Mouse (Mus musculus) hindbrain, embryonic 15.5 days (tissue): ENCODE measurements around the gene Snx32. TPM values are rescaled to one million over a fixed set of nuclear protein-coding genes. Genes with fewer than 3 reads are reported as not detected.
A peak's percentile ranks its signal among the peaks of the same experiment; 100 is the strongest.

ENCODE experiments used
- ATAC-seq: fragments of 200-750 bp; cut with Nextera tagmentation; 2 replicates; pipeline ENCODE4 v1.8.0; 2017; ENCODE audit warnings: low read depth, moderate number of reproducible peaks, moderate TSS enrichment; ENCODE audit not compliant: low FRiP score
- H3K27ac ChIP-seq: fragments of 300-500 bp; sonication (generic); replicated peaks from 2 replicates; pipeline ENCODE4 v1.5.1; 2015; ENCODE audit warnings: mild to moderate bottlenecking, inconsistent platforms
- H3K27me3 ChIP-seq: fragments of 300-500 bp; sonication (generic); 2 replicates; pipeline ENCODE4 v1.6.1; 2015; ENCODE audit warnings: control low read depth, inconsistent platforms
- H3K36me3 ChIP-seq: fragments of 300-500 bp; sonication (generic); 2 replicates; pipeline ENCODE4 v1.6.1; 2015; ENCODE audit warnings: control low read depth, inconsistent platforms
- H3K4me1 ChIP-seq: fragments of 300-500 bp; sonication (generic); replicated peaks from 2 replicates; pipeline ENCODE4 v1.6.1; 2015; ENCODE audit warnings: control low read depth, inconsistent platforms
- H3K4me2 ChIP-seq: fragments of 300-500 bp; sonication (generic); 2 replicates; pipeline ENCODE4 v1.6.1; 2015; ENCODE audit warnings: moderate library complexity, mild to moderate bottlenecking, inconsistent platforms
- H3K4me3 ChIP-seq: fragments of 300-500 bp; sonication (generic); 2 replicates; pipeline ENCODE4 v1.5.1; 2015; ENCODE audit warnings: mild to moderate bottlenecking, inconsistent platforms
- H3K9ac ChIP-seq: fragments of 300-500 bp; sonication (generic); 2 replicates; pipeline ENCODE4 v1.6.1; 2015; ENCODE audit warnings: inconsistent platforms
- H3K9me3 ChIP-seq: fragments of 300-500 bp; sonication (generic); 2 replicates; pipeline ENCODE4 v1.6.1; 2016; ENCODE audit warnings: control low read depth, inconsistent platforms
- WGBS: fragments of 180-500 bp; shearing (Covaris S2); methylation state at CpG from one replicate; pipeline ENCODE4 v1.1.7; 2015; 5-methylcytosine and 5-hydroxymethylcytosine counted together
- polyA plus RNA-seq: library from polyadenylated mRNA; unstranded; fragments of >200 nt; fragmentation: Nextera tagmentation; extraction: Ambion mirVana; gene quantifications from 2 replicates; pipeline ENCODE4 v1.2.1, GENCODE M21; 2015

Gene Snx32
- polyA plus RNA-seq, 1 experiment from 2014 or later: 99.8 TPM

DNA sequence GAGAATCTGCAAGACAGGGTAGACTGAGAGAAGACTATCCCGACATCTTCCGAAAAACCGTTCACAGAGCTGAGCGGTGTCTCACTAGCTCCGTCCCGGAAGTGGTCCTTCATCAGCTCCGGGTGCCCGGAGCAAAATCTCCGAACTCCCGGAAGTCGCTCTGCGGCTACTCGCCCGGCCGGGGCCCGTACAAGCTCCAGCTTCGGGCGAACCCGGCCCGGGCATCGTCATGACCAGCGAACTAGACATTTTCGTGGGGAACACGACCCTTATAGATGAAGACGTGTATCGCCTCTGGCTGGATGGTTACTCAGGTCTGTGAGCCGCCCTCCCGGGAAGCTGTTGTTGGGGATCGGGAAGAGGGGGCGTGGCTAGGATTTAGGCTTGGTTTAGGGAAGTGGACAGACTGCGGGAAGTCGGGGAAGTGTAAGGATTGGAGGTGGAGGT lies 49.9 kb downstream of the Snx32 start, which contains the start of gene Fibp:
TSS of gene Fibp (plus strand) at position 151 of the 447 bp plus-strand sequence.
- peaks cover 54% of the 10 kb centered on the region for H3K4me1 ChIP-seq
- no peaks in the 10 kb centered on the region for H3K9me3 ChIP-seq
- H3K9ac ChIP-seq: peak within 1 kb of the TSS; percentile 79
- no peaks in the 10 kb centered on the region; the same call in 1 of the 2 replicates for H3K27me3 ChIP-seq
- peak within 1 kb of the TSS; percentile 82 for H3K4me3 ChIP-seq
- ATAC-seq: peak; percentile 65
- WGBS: under 1% methylated on average over 32 of the region's 32 CpGs
- H3K36me3 ChIP-seq: peaks cover 20% of the 10 kb centered on the region
- H3K27ac ChIP-seq: peak within 1 kb of the TSS; percentile 82
- H3K4me2 ChIP-seq: peak within 1 kb of the TSS; percentile 95

DNA sequence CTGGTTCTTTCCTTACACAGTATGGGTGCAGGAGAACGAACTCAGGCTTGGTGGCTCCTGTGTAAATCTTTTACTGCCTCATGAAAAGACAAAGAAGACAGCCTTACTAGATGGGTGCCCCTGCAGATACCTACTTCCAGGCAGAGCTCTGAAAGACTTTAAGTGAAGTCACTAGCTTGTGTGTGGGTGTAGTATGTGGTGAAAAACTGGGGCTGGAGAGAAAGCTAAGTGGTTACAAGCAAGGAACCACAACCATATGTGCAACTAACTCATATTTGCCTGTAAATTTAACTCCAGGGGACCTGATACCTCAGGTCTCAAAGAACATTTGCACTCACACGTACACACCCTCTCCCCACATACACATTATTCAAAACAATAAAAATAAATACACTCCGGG lies 50.4 kb downstream of the Snx32 start:
- peak overlapping the region; percentile 79 for H3K9ac ChIP-seq
- WGBS: 26% methylated on average over 3 of the region's 3 CpGs
- H3K36me3 ChIP-seq: peaks cover 14% of the 10 kb centered on the region
- ATAC-seq: no peak
- peak overlapping the region; percentile 82 for H3K4me3 ChIP-seq
- peaks cover 60% of the 10 kb centered on the region for H3K4me1 ChIP-seq
- peak overlapping the region; percentile 95 for H3K4me2 ChIP-seq
- H3K27ac ChIP-seq: peak overlapping the region; percentile 82
- H3K9me3 ChIP-seq: no peaks in the 10 kb centered on the region
- H3K27me3 ChIP-seq: no peaks in the 10 kb centered on the region; the same call in 1 of the 2 replicates

GRCm38 (mm10) chr19:5459019-5459418 lies 51.3 kb downstream of the Snx32 start:
- peaks cover 57% of the 10 kb centered on the region for H3K4me1 ChIP-seq
- peaks cover 12% of the 10 kb centered on the region for H3K36me3 ChIP-seq
- no peak for ATAC-seq
- 70% methylated on average over 7 of the region's 7 CpGs for WGBS
- no peak overlapping the region for H3K9ac ChIP-seq
- no peaks in the 10 kb centered on the region for H3K9me3 ChIP-seq
- no peak overlapping the region for H3K4me2 ChIP-seq
- no peaks in the 10 kb centered on the region; the same call in 1 of the 2 replicates for H3K27me3 ChIP-seq
- no peak overlapping the region for H3K4me3 ChIP-seq
- H3K27ac ChIP-seq: no peak overlapping the region

DNA sequence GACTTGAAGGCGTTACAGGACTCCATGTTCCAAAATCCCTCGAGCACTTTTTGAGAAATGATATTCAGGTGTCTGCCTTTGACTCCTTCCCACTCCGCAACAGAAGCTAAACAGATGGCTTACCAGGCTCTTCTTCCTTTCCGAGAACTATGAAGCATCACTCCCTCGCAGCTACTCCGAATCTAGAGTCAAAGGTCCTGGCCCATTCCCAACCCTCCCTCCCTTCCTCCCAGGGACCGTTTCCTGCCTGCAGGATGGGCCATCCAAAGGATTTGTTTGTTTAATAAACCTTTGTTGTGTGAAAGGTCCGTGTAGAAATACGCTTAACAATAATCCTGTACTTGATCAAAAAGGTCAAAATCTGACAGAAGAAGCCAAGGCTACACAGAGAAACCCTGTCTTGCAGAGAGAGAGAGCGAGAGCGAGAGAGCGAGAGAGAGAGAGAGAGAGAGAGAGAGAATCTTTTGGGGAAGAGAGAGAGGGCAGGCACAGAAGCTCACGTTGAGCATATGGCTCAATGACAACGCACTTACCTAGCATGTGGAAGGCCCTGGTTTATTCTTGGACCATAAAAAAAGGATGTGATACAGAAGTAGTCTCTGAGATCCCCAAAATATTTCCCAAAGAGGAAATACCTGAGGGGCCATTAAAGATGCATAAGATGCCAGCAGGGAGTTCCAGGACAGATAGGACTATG lies 52.4 kb downstream of the Snx32 start, which contains the start of gene Ccdc85b:
TSS of gene Ccdc85b (minus strand) at position 149 of the 697 bp plus-strand sequence.
- no peak; the same call in 1 of the 2 replicates for ATAC-seq
- WGBS: 17% methylated on average over 14 of the region's 14 CpGs
- no peaks in the 10 kb centered on the region; the same call in 1 of the 2 replicates for H3K27me3 ChIP-seq
- peaks cover 52% of the 10 kb centered on the region for H3K4me1 ChIP-seq
- no peaks in the 10 kb centered on the region for H3K9me3 ChIP-seq
- peak within 1 kb of the TSS; percentile 84 for H3K4me2 ChIP-seq
- peak within 1 kb of the TSS; percentile 89 for H3K9ac ChIP-seq
- peak within 1 kb of the TSS; percentile 81 for H3K4me3 ChIP-seq
- peak within 1 kb of the TSS; percentile 97 for H3K27ac ChIP-seq
- peaks cover 7% of the 10 kb centered on the region for H3K36me3 ChIP-seq

GRCm38 (mm10) chr19:5456922-5457745 lies 53.2 kb downstream of the Snx32 start:
- Histone ChIP-seq H3K27me3 (no peaks in the 10 kb centered on the region; the same call in 1 of the 2 replicates), H3K36me3 (no peaks in the 10 kb centered on the region), H3K4me1 (peaks cover 52% of the 10 kb centered on the region), H3K9ac (peak overlapping the region; percentile 89), H3K9me3 (no peaks in the 10 kb centered on the region), H3K4me3 (peak overlapping the region; percentile 81), H3K27ac (peak overlapping the region; percentile 97), H3K4me2 (peak overlapping the region; percentile 84)
- peak; percentile 93 for ATAC-seq
- under 1% methylated on average over 69 of the region's 70 CpGs for whole genome bisulfite sequencing

- Histone ChIP-seq H3K27ac (peak overlapping the region; percentile 97), H3K4me3 (peak overlapping the region; percentile 81), H3K27me3 (peaks cover 4% of the 10 kb centered on the region), H3K36me3 (no peaks in the 10 kb centered on the region), H3K9me3 (no peaks in the 10 kb centered on the region), H3K9ac (peak overlapping the region; percentile 89), H3K4me2 (peak overlapping the region; percentile 84), H3K4me1 (peaks cover 45% of the 10 kb centered on the region)
- 6% methylated on average over 26 of the region's 26 CpGs for WGBS
- no peak; the same call in 1 of the 2 replicates for ATAC-seq
Measured at GRCm38 (mm10) chr19:5456241-5456921, 54.0 kb downstream of the Snx32 start.

DNA sequence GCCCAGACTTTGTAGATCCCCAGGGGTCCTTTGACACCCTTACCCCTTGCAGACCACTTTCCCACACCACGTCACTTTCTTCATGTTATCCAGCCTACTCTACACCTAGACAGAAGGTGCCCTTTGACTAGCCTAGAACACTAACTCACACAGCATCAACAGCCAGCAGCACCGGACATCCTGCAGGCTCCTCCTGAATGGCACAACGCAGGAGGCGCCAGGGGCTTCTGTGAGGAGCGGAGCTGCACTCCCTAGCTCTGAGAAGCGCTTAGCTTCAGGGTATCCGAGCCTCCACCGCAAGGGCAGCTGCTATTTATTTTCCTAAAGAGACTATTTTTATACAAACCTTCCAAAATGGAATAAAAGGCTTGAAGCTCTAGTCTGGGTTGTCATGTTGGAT lies 54.8 kb downstream of the Snx32 start:
- no peaks in the 10 kb centered on the region for H3K36me3 ChIP-seq
- H3K9ac ChIP-seq: peak overlapping the region; percentile 89
- peak overlapping the region; percentile 84 for H3K4me2 ChIP-seq
- H3K4me3 ChIP-seq: peak overlapping the region; percentile 81
- ATAC-seq: no peak
- 52% methylated on average over 8 of the region's 8 CpGs for WGBS
- H3K27me3 ChIP-seq: peaks cover 9% of the 10 kb centered on the region
- H3K27ac ChIP-seq: 0 out of 2 replicates have a peak overlapping the region, but pooled peaks have one; percentile 6
- peaks cover 39% of the 10 kb centered on the region for H3K4me1 ChIP-seq
- H3K9me3 ChIP-seq: no peaks in the 10 kb centered on the region

- H3K36me3 ChIP-seq: no peaks in the 10 kb centered on the region
- peaks cover 37% of the 10 kb centered on the region for H3K4me1 ChIP-seq
- H3K4me2 ChIP-seq: peak overlapping the region; percentile 84
- peak overlapping the region; percentile 89; the same call in 1 of the 2 replicates for H3K9ac ChIP-seq
- H3K27ac ChIP-seq: 0 out of 2 replicates have a peak overlapping the region, but pooled peaks have one; percentile 6
- no peaks in the 10 kb centered on the region for H3K9me3 ChIP-seq
- peak overlapping the region; percentile 81; the same call in 1 of the 2 replicates for H3K4me3 ChIP-seq
- WGBS: 83% methylated on average over 12 of the region's 12 CpGs
- ATAC-seq: no peak
- H3K27me3 ChIP-seq: peaks cover 14% of the 10 kb centered on the region
Measured at GRCm38 (mm10) chr19:5455037-5455436, 55.3 kb downstream of the Snx32 start.

DNA sequence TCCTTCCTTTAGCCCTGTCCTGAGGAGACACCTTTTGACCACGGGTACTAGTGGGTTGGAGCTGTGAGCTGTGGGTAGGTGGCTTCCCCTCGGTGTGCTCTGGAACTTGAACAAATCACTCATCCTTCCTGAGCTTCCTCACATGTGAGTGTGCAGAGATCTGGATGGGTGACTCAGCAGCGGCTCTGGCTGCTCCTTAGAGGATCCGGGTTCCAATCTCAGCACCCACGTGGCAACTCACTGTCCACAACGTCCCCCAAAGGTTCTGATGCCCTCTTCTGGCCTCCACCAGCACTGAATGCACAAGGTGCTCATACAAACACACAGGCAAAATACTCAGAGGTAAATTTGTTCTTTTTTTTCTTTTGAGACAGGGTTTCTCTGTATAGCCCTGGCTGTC lies 58.6 kb downstream of the Snx32 start:
- H3K36me3 ChIP-seq: no peaks in the 10 kb centered on the region
- 79% methylated on average over 6 of the region's 6 CpGs for whole genome bisulfite sequencing
- no peak overlapping the region for H3K9ac ChIP-seq
- H3K27me3 ChIP-seq: peaks cover 47% of the 10 kb centered on the region
- no peaks in the 10 kb centered on the region for H3K9me3 ChIP-seq
- no peak overlapping the region for H3K27ac ChIP-seq
- peaks cover 44% of the 10 kb centered on the region for H3K4me1 ChIP-seq
- H3K4me2 ChIP-seq: no peak overlapping the region
- no peak for ATAC-seq
- H3K4me3 ChIP-seq: no peak overlapping the region

DNA sequence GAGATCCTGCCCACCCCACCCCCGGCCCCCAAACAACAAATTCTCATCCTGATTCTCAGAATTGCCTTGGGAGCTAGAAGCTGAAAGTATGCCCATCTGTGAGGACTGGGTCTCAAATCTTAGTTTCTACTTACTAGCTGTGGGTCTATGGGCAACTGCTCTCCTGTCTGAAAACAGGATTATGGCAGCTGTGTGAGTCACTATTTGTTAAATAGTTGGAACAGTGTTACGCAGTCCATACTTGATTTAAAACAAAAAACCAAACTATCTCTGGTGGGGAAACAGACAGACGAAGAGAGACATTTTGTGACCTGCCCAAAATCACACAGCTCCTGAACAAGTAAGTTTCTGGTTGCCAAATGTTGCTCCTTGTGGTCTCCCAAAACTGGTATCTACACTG lies 60.7 kb downstream of the Snx32 start:
- no peak overlapping the region for H3K27ac ChIP-seq
- WGBS: 92% methylated on average over 3 of the region's 3 CpGs
- no peaks in the 10 kb centered on the region for H3K9me3 ChIP-seq
- H3K4me2 ChIP-seq: no peak overlapping the region
- ATAC-seq: no peak
- peaks cover 64% of the 10 kb centered on the region for H3K27me3 ChIP-seq
- H3K4me3 ChIP-seq: no peak overlapping the region
- H3K36me3 ChIP-seq: no peaks in the 10 kb centered on the region
- peaks cover 23% of the 10 kb centered on the region for H3K4me1 ChIP-seq
- no peak overlapping the region for H3K9ac ChIP-seq

GRCm38 (mm10) chr19:5448354-5449150 lies 61.8 kb downstream of the Snx32 start:
- H3K4me1 ChIP-seq: peaks cover 20% of the 10 kb centered on the region
- peaks cover 66% of the 10 kb centered on the region for H3K27me3 ChIP-seq
- H3K4me2 ChIP-seq: peak overlapping the region; percentile 95
- no peaks in the 10 kb centered on the region for H3K36me3 ChIP-seq
- H3K9me3 ChIP-seq: no peaks in the 10 kb centered on the region
- H3K27ac ChIP-seq: no peak overlapping the region
- no peak overlapping the region for H3K9ac ChIP-seq
- H3K4me3 ChIP-seq: peak overlapping the region; percentile 63
- ATAC-seq: 0 out of 2 replicates have a peak, but pooled peaks have one; percentile 12
- 9% methylated on average over 36 of the region's 36 CpGs for WGBS
